Mouse (Mus musculus) thymus, adult 2 months (tissue): ENCODE results near the gene Stom. TPM values are rescaled to one million over a fixed set of nuclear protein-coding genes. Genes with fewer than 3 reads are reported as not detected.

ENCODE experiments used
- DNase-seq: peaks from one replicate; pipeline ENCODE4 v3.0.0; 2021
- H3K27ac ChIP-seq: fragments of 200-500 bp; 2 replicates; pipeline ENCODE4 v1.5.1; 2012; ENCODE audit warnings: low read length, control low read depth; ENCODE audit not compliant: control insufficient read depth, insufficient read depth
- H3K27me3 ChIP-seq: fragments of 200-500 bp; 2 replicates; pipeline ENCODE4 v1.6.1; 2012; ENCODE audit warnings: mild to moderate bottlenecking, low read length, moderate library complexity, mixed read lengths; ENCODE audit not compliant: control insufficient read depth, insufficient read depth
- H3K36me3 ChIP-seq: fragments of 200-500 bp; 2 replicates; pipeline ENCODE4 v1.6.1; 2012; ENCODE audit warnings: mild to moderate bottlenecking, low read length, moderate library complexity; ENCODE audit not compliant: control insufficient read depth, insufficient read depth
- H3K4me1 ChIP-seq: fragments of 200-500 bp; replicated peaks from 2 replicates; pipeline ENCODE4 v1.6.1; 2012; ENCODE audit warnings: low read length; ENCODE audit not compliant: control insufficient read depth, insufficient read depth
- H3K4me3 ChIP-seq: fragments of 200-500 bp; 2 replicates; pipeline ENCODE4 v1.5.1; 2012; ENCODE audit warnings: mild to moderate bottlenecking, low read length, control low read depth, moderate library complexity; ENCODE audit not compliant: control insufficient read depth, insufficient read depth
- CTCF ChIP-seq: fragments of 200-500 bp; IDR thresholded peaks from 2 replicates; pipeline ENCODE4 v1.5.1; 2012; ENCODE audit warnings: mild to moderate bottlenecking, control low read depth, low read length, moderate library complexity, borderline replicate concordance; ENCODE audit not compliant: control insufficient read depth, poor library complexity, insufficient read depth; ENCODE audit errors: extremely low read depth
- POLR2A ChIP-seq: fragments of 200-500 bp; IDR thresholded peaks from 2 replicates; pipeline ENCODE4 v1.6.1; 2012; ENCODE audit warnings: mild to moderate bottlenecking, low read length, control low read depth, moderate library complexity; ENCODE audit not compliant: control insufficient read depth, poor library complexity, insufficient read depth; ENCODE audit errors: extremely low read depth
- WGBS: fragments of 180-500 bp; shearing (Covaris S2); methylation state at CpG from one replicate; pipeline ENCODE4 v1.1.7; 2018; 5-methylcytosine and 5-hydroxymethylcytosine counted together
- polyA plus RNA-seq: library from polyadenylated mRNA; depleted of rRNA; stranded (reverse); fragments of >200 nt; gene quantifications from 2 replicates; pipeline ENCODE4 v1.2.3, GENCODE M21; 2012

The Stom gene
- polyA plus RNA-seq, 1 experiment, result 19.4 TPM

GRCm38 (mm10) chr2:35269716-35270260, 67.0 kb downstream of the Stom start:
- H3K36me3 ChIP-seq, result no peaks in the 10 kb centered on the region
- H3K27ac ChIP-seq, result no peak overlapping the region
- DNase-seq, result no peak
- WGBS, result 89% methylated on average over 4 of the region's 4 CpGs
- no peak overlapping the region for H3K4me3 ChIP-seq
- peaks cover 64% of the 10 kb centered on the region for H3K4me1 ChIP-seq
- TF ChIP-seq POLR2A, result no peak
- TF ChIP-seq CTCF, result no peak
- no peaks in the 10 kb centered on the region for H3K27me3 ChIP-seq

- TF ChIP-seq CTCF (no peak), POLR2A (no peak)
- Histone ChIP-seq H3K27me3 (no peaks in the 10 kb centered on the region), H3K4me1 (peaks cover 64% of the 10 kb centered on the region), H3K36me3 (no peaks in the 10 kb centered on the region), H3K27ac (no peak overlapping the region), H3K4me3 (no peak overlapping the region)
- no peak for DNase-seq
- WGBS, result 81% methylated on average over 6 of the region's 6 CpGs
Observed at GRCm38 (mm10) chr2:35269136-35269535, 67.6 kb downstream of the Stom start.

GRCm38 (mm10) chr2:35267876-35268566, 68.8 kb downstream of the Stom start:
- TF ChIP-seq CTCF (no peak), POLR2A (no peak)
- no peak for DNase-seq
- Histone ChIP-seq H3K27me3 (no peaks in the 10 kb centered on the region), H3K4me3 (no peak overlapping the region), H3K27ac (no peak overlapping the region), H3K36me3 (no peaks in the 10 kb centered on the region), H3K4me1 (peaks cover 53% of the 10 kb centered on the region)
- WGBS, result 93% methylated on average over 10 of the region's 10 CpGs

- Histone ChIP-seq H3K27me3 (no peaks in the 10 kb centered on the region), H3K4me3 (no peak overlapping the region), H3K4me1 (peaks cover 46% of the 10 kb centered on the region), H3K27ac (no peak overlapping the region), H3K36me3 (no peaks in the 10 kb centered on the region)
- WGBS, result 93% methylated on average over 13 of the region's 13 CpGs
- no peak for DNase-seq
- TF ChIP-seq POLR2A (no peak), CTCF (no peak)
Observed at GRCm38 (mm10) chr2:35267156-35267875, 69.5 kb downstream of the Stom start.

- no peak for DNase-seq
- H3K27me3 ChIP-seq, result no peaks in the 10 kb centered on the region
- TF ChIP-seq CTCF (no peak), POLR2A (no peak)
- H3K27ac ChIP-seq, result no peak overlapping the region
- peaks cover 38% of the 10 kb centered on the region for H3K4me1 ChIP-seq
- WGBS, result 79% methylated on average over 9 of the region's 9 CpGs
- H3K4me3 ChIP-seq, result no peak overlapping the region
- H3K36me3 ChIP-seq, result no peaks in the 10 kb centered on the region
Observed at GRCm38 (mm10) chr2:35266251-35266905, 70.4 kb downstream of the Stom start.

- H3K27ac ChIP-seq, result peak overlapping the region; percentile 1; the same call in 1 of the 2 replicates
- DNase-seq, result no peak
- peaks cover 34% of the 10 kb centered on the region for H3K4me1 ChIP-seq
- TF ChIP-seq CTCF (no peak), POLR2A (no peak)
- no peaks in the 10 kb centered on the region for H3K27me3 ChIP-seq
- H3K4me3 ChIP-seq, result no peak overlapping the region
- H3K36me3 ChIP-seq, result no peaks in the 10 kb centered on the region
- 34% methylated on average over 8 of the region's 8 CpGs for WGBS
Observed at GRCm38 (mm10) chr2:35265775-35266174, 71.0 kb downstream of the Stom start.
